Mouse (Mus musculus): Measurements from ENCODE around the gene Gm21830. TPM values are rescaled to one million over a fixed set of nuclear protein-coding genes. Genes with fewer than 3 reads are reported as not detected.

Gene Gm21830
- not detected for polyA plus RNA-seq (2012; fragmentation: generic; extraction: Trizol)

GRCm38 (mm10) chr2:67413425-67413824 is at the start of gene Gm21830:
Gene Gm21830, plus strand, starts transcription at chr2:67413725.

GRCm38 (mm10) chr2:67433081-67433480 is 19.6 kb downstream of the Gm21830 start, which contains the start of gene Gm26727:
Gene Gm26727, minus strand, starts transcription at chr2:67433181.

GRCm38 (mm10) chr2:67445780-67446179 is 32.3 kb downstream of the Gm21830 start, which contains the start of gene Xirp2:
Gene Xirp2, plus strand, starts transcription at chr2:67446002.

Other genes starting within 250 kb of the Gm21830 start
- gene Gm26727, start 19.5 kb downstream of the Gm21830 start, polyA plus RNA-seq (2012; fragmentation: generic; extraction: Trizol): not detected
- gene Xirp2, start 32.3 kb downstream of the Gm21830 start, polyA plus RNA-seq (2012; fragmentation: generic; extraction: Trizol): not detected
- under 1 TPM; 0.05 to 0.68 TPM for gene B3galt1, start 152.1 kb downstream of the Gm21830 start, polyA plus RNA-seq (2012; fragmentation: generic; extraction: Trizol)

Data from C3H10T1/2 (cell line).